ENCODE assay signal across 10 mouse cellular contexts in the genomic region with DNA sequence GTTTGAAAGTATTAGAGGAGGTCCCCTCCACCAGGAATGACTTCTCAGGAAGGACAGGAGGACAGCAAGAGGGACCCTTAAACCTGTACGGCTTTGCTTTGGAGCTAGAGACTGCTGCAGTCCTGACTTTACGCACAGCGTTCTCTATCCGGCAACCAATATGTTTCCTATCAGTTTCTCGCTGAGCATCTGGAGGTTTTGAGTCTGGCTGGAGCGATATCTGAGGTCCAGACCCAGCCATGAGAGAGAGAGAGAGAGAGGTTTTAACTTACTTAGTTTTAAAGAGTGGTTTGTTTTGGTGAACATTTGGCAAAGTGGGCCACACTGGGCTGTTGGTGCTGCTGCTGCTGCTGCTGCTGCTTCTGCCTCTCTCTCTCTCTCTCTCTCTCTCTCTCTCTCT. TPM values are rescaled to one million over a fixed set of nuclear protein-coding genes. Genes with fewer than 3 reads are reported as not detected.
DNase-seq lines count a peak whose midpoint lies in the region; ATAC-seq and TF ChIP-seq lines count a peak whose summit lies in the region.
"Had no signal": no experiment of that assay in that cellular context is flagged by ENCODE, and none has a peak within 500 bp of the region (broad histone marks: within the 10 kb centered on the region; RNA-seq: fewer than 3 reads in every experiment).

No protein-coding gene starts in this region.

- DNase-seq in heart, postnatal 4 days, result no peak
- DNase-seq in forebrain, embryonic 11.5 days (ENCODE audit: low spot score), result no peak
- peak; percentile 34 for DNase-seq in midbrain, embryonic 10.5 days (ENCODE audit: low spot score)
- no peak for DNase-seq in ovary, postnatal 14 days (ENCODE audit: low spot score)
- no peak for DNase-seq in ovary, postnatal 36 days (ENCODE audit: low spot score)
- DNase-seq in left cerebral cortex, postnatal 14 days (ENCODE audit: low spot score in 2 of 2), result no peak

- WGBS in heart, embryonic 12.5 days, result 14% methylated on average over 6 of the region's 6 CpGs
- 15% methylated on average over 6 of the region's 6 CpGs for WGBS in forebrain, embryonic 11.5 days
- 28% methylated on average over 6 of the region's 6 CpGs for WGBS in midbrain, embryonic 10.5 days

- peak overlapping the region; percentile 17 for H3K4me3 ChIP-seq in heart, embryonic 12.5 days
- H3K4me3 ChIP-seq in C2C12 (ENCODE audit: insufficient read depth, poor library complexity, severe bottlenecking), result no peak overlapping the region
- 0 out of 2 replicates have a peak overlapping the region, but pooled peaks have one; percentile 10 for H3K4me3 ChIP-seq in forebrain, embryonic 11.5 days (ENCODE audit: low read depth, low read length)
- H3K4me3 ChIP-seq in midbrain, embryonic 10.5 days, result peak overlapping the region; percentile 91
- H3K4me3 ChIP-seq: hindbrain, embryonic 15.5 days had no signal

- peak; percentile 70; the same call in 1 of the 2 replicates for ATAC-seq in heart, embryonic 12.5 days (ENCODE audit: insufficient number of reproducible peaks, low FRiP score)
- no peak for ATAC-seq in forebrain, embryonic 11.5 days (replicated peaks; ENCODE audit: low FRiP score)
- ATAC-seq: CD4-positive, CD25-positive, alpha-beta regulatory T cell, adult 4 months had no signal

- H3K9me3 ChIP-seq in heart, embryonic 12.5 days (replicated peaks), result no peaks in the 10 kb centered on the region
- H3K9me3 ChIP-seq in forebrain, embryonic 11.5 days (ENCODE audit: control insufficient read depth, low read length), result no peaks in the 10 kb centered on the region
- no peaks in the 10 kb centered on the region for H3K9me3 ChIP-seq in midbrain, embryonic 10.5 days (replicated peaks)
- H3K9me3 ChIP-seq: hindbrain, embryonic 15.5 days had no signal

- intact Hi-C loops in left cerebral cortex, postnatal 14 days (cut with DNase I), result loop anchor here (5.0 kb wide), 1 partner anchor 148 kb away; no protein-coding TSS in a partner anchor

- no peaks in the 10 kb centered on the region for H3K27me3 ChIP-seq in heart, embryonic 12.5 days (replicated peaks)
- H3K27me3 ChIP-seq in C2C12 (ENCODE audit: control insufficient read depth, insufficient read depth, insufficient read length), result no peaks in the 10 kb centered on the region
- no peaks in the 10 kb centered on the region for H3K27me3 ChIP-seq in forebrain, embryonic 11.5 days (ENCODE audit: control insufficient read depth, insufficient read depth, low read length)
- no peaks in the 10 kb centered on the region for H3K27me3 ChIP-seq in midbrain, embryonic 10.5 days (ENCODE audit: low read depth, poor library complexity, severe bottlenecking)

- H3K79me3 ChIP-seq in C2C12 (ENCODE audit: low read depth), result peaks cover 41% of the 10 kb centered on the region

- peaks cover 81% of the 10 kb centered on the region for H3K4me1 ChIP-seq in heart, embryonic 12.5 days (replicated peaks)
- H3K4me1 ChIP-seq in forebrain, embryonic 11.5 days (replicated peaks; ENCODE audit: control insufficient read depth, insufficient read depth, low read length), result peaks cover 55% of the 10 kb centered on the region
- H3K4me1 ChIP-seq in midbrain, embryonic 10.5 days, result peaks cover 95% of the 10 kb centered on the region

- peak overlapping the region; percentile 48; the same call in 1 of the 2 replicates for H3K27ac ChIP-seq in heart, embryonic 12.5 days (ENCODE audit: poor library complexity, severe bottlenecking)
- H3K27ac ChIP-seq in forebrain, embryonic 11.5 days (ENCODE audit: low read depth, low read length), result no peak overlapping the region
- H3K27ac ChIP-seq in midbrain, embryonic 10.5 days (replicated peaks), result peak overlapping the region; percentile 63
- H3K27ac ChIP-seq: hindbrain, embryonic 15.5 days had no signal

- H3K9ac ChIP-seq in heart, embryonic 12.5 days, result peak overlapping the region; percentile 15; the same call in 1 of the 2 replicates
- peak overlapping the region; percentile 44; the same call in 1 of the 2 replicates for H3K9ac ChIP-seq in forebrain, embryonic 11.5 days (ENCODE audit: low read length)
- H3K9ac ChIP-seq: hindbrain, embryonic 15.5 days had no signal

- peaks cover 86% of the 10 kb centered on the region for H3K79me2 ChIP-seq in C2C12 (ENCODE audit: control insufficient read depth, insufficient read depth)

- H3K36me3 ChIP-seq in heart, embryonic 12.5 days, result no peaks in the 10 kb centered on the region
- peaks cover 13% of the 10 kb centered on the region for H3K36me3 ChIP-seq in C2C12 (ENCODE audit: control insufficient read depth, insufficient read depth)
- H3K36me3 ChIP-seq in forebrain, embryonic 11.5 days (ENCODE audit: control insufficient read depth, insufficient read depth, low read length), result no peaks in the 10 kb centered on the region
- peaks cover 6% of the 10 kb centered on the region; the same call in 1 of the 2 replicates for H3K36me3 ChIP-seq in midbrain, embryonic 10.5 days
- H3K36me3 ChIP-seq: hindbrain, embryonic 15.5 days had no signal

- peak overlapping the region; percentile 42 for H3ac ChIP-seq in C2C12 (ENCODE audit: control insufficient read depth, insufficient read length, low read depth)

- TF ChIP-seq CTCF in C2C12 (IDR thresholded peaks at IDR 0.05; ENCODE audit: control insufficient read depth, insufficient read depth, insufficient read length), result no peak

- H3K4me2 ChIP-seq in heart, embryonic 12.5 days, result peak overlapping the region; percentile 61
- peak overlapping the region; percentile 40; the same call in 1 of the 2 replicates for H3K4me2 ChIP-seq in forebrain, embryonic 11.5 days (ENCODE audit: low read depth, low read length, severe bottlenecking)
- H3K4me2 ChIP-seq: hindbrain, embryonic 15.5 days had no signal

TF ChIP-seq in C2C12, 6 proteins besides CTCF, POLR2A, EP300 and RAD21:
- TF ChIP-seq MYOD1 (IDR thresholded peaks at IDR 0.05; ENCODE audit: control insufficient read depth, insufficient read length, low read depth), result no peak
- TF ChIP-seq MYOG (IDR thresholded peaks at IDR 0.05; ENCODE audit: control insufficient read depth, extremely low read depth, insufficient read length), result no peak
- no peak for TF ChIP-seq CEBPB (IDR thresholded peaks at IDR 0.05; ENCODE audit: low read depth)
- TF ChIP-seq MAX (IDR thresholded peaks at IDR 0.05), result no peak
- no peak for TF ChIP-seq USF1 (IDR thresholded peaks at IDR 0.05; ENCODE audit: low read depth)
- TF ChIP-seq FOSL1 (IDR thresholded peaks at IDR 0.05; ENCODE audit: insufficient read depth, low read length, poor library complexity, severe bottlenecking), result no peak

RNA-seq across cellular contexts. Expression of a gene that starts 7.2 kb away (rescaled TPM):
- polyA plus RNA-seq in heart, embryonic 12.5 days (2016; fragmentation: Nextera tagmentation; extraction: Ambion mirVana), result 59.7 and 64.7 TPM in 2 replicates
- 10 to 100 TPM; 24.6 to 28.6 TPM for total RNA-seq in heart, postnatal 4 days (2021)
- polyA plus RNA-seq in C2C12 (2012; fragmentation: generic; extraction: Trizol), result 10.3 TPM
- polyA plus RNA-seq in forebrain, embryonic 11.5 days (2014; fragmentation: Nextera tagmentation; extraction: Ambion mirVana), result 146 and 150 TPM in 2 replicates
- polyA plus RNA-seq in midbrain, embryonic 10.5 days (2016; fragmentation: Nextera tagmentation; extraction: Ambion mirVana), result 180 and 255 TPM in 2 replicates
- total RNA-seq in left cerebral cortex, postnatal 14 days (2021), result 10 to 100 TPM; 12.4 to 13.6 TPM
